Mouse (Mus musculus): ENCODE data around the gene Svep1.
A peak's percentile ranks its signal among the peaks of the same experiment; 100 is the strongest.

Svep1 gene

GRCm38 (mm10) chr4:58077950-58078349 lies 128.7 kb downstream of the Svep1 start:
- DNase-seq, result peak; percentile 45

GRCm38 (mm10) chr4:58077536-58077935 lies 129.1 kb downstream of the Svep1 start:
- no peak for DNase-seq

GRCm38 (mm10) chr4:58072888-58073287 lies 133.8 kb downstream of the Svep1 start:
- no peak for DNase-seq

- DNase-seq, result no peak
Observed at GRCm38 (mm10) chr4:58068886-58069285, 137.8 kb downstream of the Svep1 start.

GRCm38 (mm10) chr4:58064721-58065120 lies 141.9 kb downstream of the Svep1 start:
- no peak for DNase-seq

GRCm38 (mm10) chr4:58062933-58063332 lies 143.7 kb downstream of the Svep1 start:
- DNase-seq, result no peak

- DNase-seq, result no peak
Observed at GRCm38 (mm10) chr4:58055653-58056052, 151.0 kb downstream of the Svep1 start.

- DNase-seq, result no peak
Observed at GRCm38 (mm10) chr4:58054441-58054840, 152.2 kb downstream of the Svep1 start.

- no peak for DNase-seq
Observed at GRCm38 (mm10) chr4:58050746-58051145, 155.9 kb downstream of the Svep1 start.

- no peak for DNase-seq
Observed at GRCm38 (mm10) chr4:58050276-58050675, 156.4 kb downstream of the Svep1 start.

GRCm38 (mm10) chr4:58044833-58045232 lies 161.8 kb downstream of the Svep1 start:
- DNase-seq, result peak; percentile 8

- DNase-seq, result no peak
Observed at GRCm38 (mm10) chr4:58044356-58044755, 162.3 kb downstream of the Svep1 start.

- no peak for DNase-seq
Observed at GRCm38 (mm10) chr4:58040093-58040492, 166.6 kb downstream of the Svep1 start.

GRCm38 (mm10) chr4:58037096-58037705 lies 169.5 kb downstream of the Svep1 start:
- DNase-seq, result peak; percentile 13

- DNase-seq, result no peak
Observed at GRCm38 (mm10) chr4:58034663-58035062, 172.0 kb downstream of the Svep1 start.

- DNase-seq, result no peak
Observed at GRCm38 (mm10) chr4:58032714-58033113, 173.9 kb downstream of the Svep1 start.

GRCm38 (mm10) chr4:58009024-58009423 lies 197.6 kb downstream of the Svep1 start, which contains the start of gene Txndc8:
Txndc8 (minus strand) TSS chr4:58009124.
- DNase-seq, result no peak

GRCm38 (mm10) chr4:58003501-58003900 lies 203.2 kb downstream of the Svep1 start:
- no peak for DNase-seq
